Mouse (Mus musculus) stomach, embryonic 16.5 days (tissue): Measurements from ENCODE around the gene Phrf1. TPM values are rescaled to one million over a fixed set of nuclear protein-coding genes. Genes with fewer than 3 reads are reported as not detected.
A peak's percentile ranks its signal among the peaks of the same experiment; 100 is the strongest.

ENCODE experiments used
- ATAC-seq: fragments of 200-750 bp; cut with Nextera tagmentation; 2 replicates; pipeline ENCODE4 v1.8.0; 2017; ENCODE audit warnings: moderate number of reproducible peaks, moderate TSS enrichment; ENCODE audit not compliant: insufficient read depth, low FRiP score
- H3K27ac ChIP-seq: fragments of 300-500 bp; sonication (generic); 2 replicates; pipeline ENCODE4 v1.5.1; 2014; ENCODE audit warnings: low read length
- H3K27me3 ChIP-seq: fragments of 300-500 bp; sonication (generic); 2 replicates; pipeline ENCODE4 v1.6.1; 2014; ENCODE audit warnings: low read length, control low read depth, mixed read lengths; ENCODE audit not compliant: control insufficient read depth, insufficient read depth
- H3K36me3 ChIP-seq: fragments of 300-500 bp; sonication (generic); 2 replicates; pipeline ENCODE4 v1.6.1; 2014; ENCODE audit warnings: low read length; ENCODE audit not compliant: control insufficient read depth, insufficient read depth
- H3K4me1 ChIP-seq: fragments of 300-500 bp; sonication (generic); 2 replicates; pipeline ENCODE4 v1.6.1; 2014; ENCODE audit warnings: low read length, control low read depth, mixed read lengths; ENCODE audit not compliant: control insufficient read depth, insufficient read depth
- H3K4me2 ChIP-seq: fragments of 300-500 bp; sonication (generic); 2 replicates; pipeline ENCODE4 v1.6.1; 2014; ENCODE audit warnings: low read depth, low read length, mixed read lengths
- H3K4me3 ChIP-seq: fragments of 300-500 bp; sonication (generic); replicated peaks from 2 replicates; pipeline ENCODE4 v1.5.1; 2014; ENCODE audit warnings: mild to moderate bottlenecking, low read length
- H3K9ac ChIP-seq: fragments of 300-500 bp; sonication (generic); 2 replicates; pipeline ENCODE4 v1.6.1; 2014; ENCODE audit warnings: low read length
- H3K9me3 ChIP-seq: fragments of 300-500 bp; sonication (generic); replicated peaks from 2 replicates; pipeline ENCODE4 v1.6.1; 2016; ENCODE audit warnings: low read length, control low read depth; ENCODE audit not compliant: control insufficient read depth
- WGBS: fragments of 180-500 bp; shearing (Covaris S2); extraction: QIAGEN DNeasy Blood & Tissue Kit; methylation state at CpG from one replicate; pipeline ENCODE4 v1.1.7; 2014; 5-methylcytosine and 5-hydroxymethylcytosine counted together
- polyA plus RNA-seq: library from polyadenylated mRNA; unstranded; fragments of >200 nt; fragmentation: Nextera tagmentation; extraction: Ambion mirVana; gene quantifications from 2 replicates; pipeline ENCODE4 v1.2.1, GENCODE M21; 2015

Gene Phrf1
- polyA plus RNA-seq, 1 experiment from 2014 or later, result 57.6 TPM

DNA sequence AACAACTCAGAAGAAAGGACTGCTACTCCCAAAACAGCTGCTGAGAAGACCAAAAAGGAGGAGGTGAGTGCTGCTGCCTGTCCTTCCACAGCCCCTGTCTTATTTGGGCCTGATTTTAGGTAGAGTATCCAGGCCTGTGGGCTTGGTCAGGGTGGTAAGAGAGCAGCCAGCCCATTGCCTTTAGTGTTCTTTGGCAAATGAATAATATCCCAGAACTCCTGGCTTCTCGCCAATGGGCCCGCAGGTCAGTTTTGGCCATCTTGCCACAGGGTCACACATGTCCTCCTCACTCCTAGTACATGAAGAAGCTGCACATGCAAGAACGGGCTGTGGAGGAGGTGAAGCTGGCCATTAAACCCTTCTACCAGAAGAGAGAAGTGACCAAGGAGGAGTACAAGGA, 32.9 kb downstream of the Phrf1 start:
- WGBS, result 89% methylated on average over 3 of the region's 3 CpGs

DNA sequence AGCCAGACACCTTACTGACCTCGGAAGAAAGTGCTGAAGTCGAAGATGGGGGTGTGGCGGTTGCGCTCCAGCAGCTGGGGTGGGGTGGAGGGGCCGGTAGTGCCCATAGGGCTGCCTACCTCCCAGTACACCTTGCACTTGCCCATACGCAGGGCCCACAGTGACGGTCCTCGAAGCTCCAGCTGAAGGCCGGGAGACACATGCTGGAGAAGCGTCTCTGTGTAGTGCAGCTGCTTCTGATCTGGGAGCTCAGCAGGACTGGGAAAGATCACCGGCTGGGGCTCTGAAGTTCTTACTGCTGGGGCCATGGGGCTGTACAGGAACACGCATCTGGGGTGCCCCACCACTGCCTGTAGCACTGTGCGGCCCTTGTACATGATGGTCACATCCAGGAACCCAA, 35.1 kb downstream of the Phrf1 start:
- peaks cover 31% of the 10 kb centered on the region for H3K36me3 ChIP-seq
- peaks cover 4% of the 10 kb centered on the region; the same call in 1 of the 2 replicates for H3K4me1 ChIP-seq
- H3K9ac ChIP-seq, result no peak overlapping the region
- no peak overlapping the region for H3K4me3 ChIP-seq
- no peaks in the 10 kb centered on the region for H3K9me3 ChIP-seq
- H3K4me2 ChIP-seq, result no peak overlapping the region
- no peaks in the 10 kb centered on the region for H3K27me3 ChIP-seq
- 84% methylated on average over 13 of the region's 13 CpGs for WGBS
- ATAC-seq, result no peak
- no peak overlapping the region for H3K27ac ChIP-seq

More for the DNA sequence above, 32.9 kb downstream of the Phrf1 start:
- no peak for ATAC-seq
- no peak overlapping the region for H3K27ac ChIP-seq
- no peaks in the 10 kb centered on the region for H3K9me3 ChIP-seq
- peaks cover 4% of the 10 kb centered on the region; the same call in 1 of the 2 replicates for H3K4me1 ChIP-seq
- H3K27me3 ChIP-seq, result no peaks in the 10 kb centered on the region
- no peak overlapping the region for H3K9ac ChIP-seq
- no peak overlapping the region for H3K4me2 ChIP-seq
- no peak overlapping the region for H3K4me3 ChIP-seq
- peaks cover 41% of the 10 kb centered on the region for H3K36me3 ChIP-seq

DNA sequence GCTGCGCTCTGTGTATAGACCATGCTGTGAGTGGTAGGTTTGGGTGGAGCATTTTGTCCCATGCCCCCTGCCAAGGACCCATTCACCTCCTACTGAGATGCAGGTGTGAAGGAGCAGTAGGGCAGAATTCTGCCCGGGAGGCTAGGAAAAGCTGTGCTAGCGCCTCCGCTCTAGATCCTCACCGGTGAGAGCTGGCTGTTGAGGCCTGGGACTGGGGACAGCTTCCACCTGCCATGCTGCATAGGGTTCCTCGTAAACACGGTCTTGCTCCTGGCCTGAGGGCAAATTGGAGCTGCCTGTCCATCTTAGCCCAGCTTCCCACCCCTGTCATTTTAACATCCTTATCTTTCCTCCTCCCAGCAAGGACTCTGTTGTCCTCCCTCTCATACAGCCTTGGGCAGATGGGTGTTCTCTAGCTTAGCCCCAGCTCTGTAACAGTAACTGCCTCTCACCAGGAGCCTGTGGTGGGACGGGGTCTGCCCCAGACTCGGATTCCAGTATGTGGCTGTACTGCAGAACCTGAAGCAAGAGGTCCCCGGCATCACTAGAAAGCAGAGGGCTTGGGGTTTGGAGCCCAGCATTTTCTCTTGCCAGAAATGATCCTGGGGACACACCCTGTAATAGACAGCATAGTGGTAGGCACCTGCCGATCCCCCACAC, 35.6 kb downstream of the Phrf1 start:
- no peak overlapping the region for H3K27ac ChIP-seq
- WGBS, result 75% methylated on average over 11 of the region's 11 CpGs
- no peak overlapping the region for H3K4me3 ChIP-seq
- H3K9ac ChIP-seq, result no peak overlapping the region
- H3K9me3 ChIP-seq, result no peaks in the 10 kb centered on the region
- H3K4me1 ChIP-seq, result peaks cover 4% of the 10 kb centered on the region; the same call in 1 of the 2 replicates
- H3K27me3 ChIP-seq, result no peaks in the 10 kb centered on the region
- no peak for ATAC-seq
- no peak overlapping the region for H3K4me2 ChIP-seq
- peaks cover 26% of the 10 kb centered on the region for H3K36me3 ChIP-seq

DNA sequence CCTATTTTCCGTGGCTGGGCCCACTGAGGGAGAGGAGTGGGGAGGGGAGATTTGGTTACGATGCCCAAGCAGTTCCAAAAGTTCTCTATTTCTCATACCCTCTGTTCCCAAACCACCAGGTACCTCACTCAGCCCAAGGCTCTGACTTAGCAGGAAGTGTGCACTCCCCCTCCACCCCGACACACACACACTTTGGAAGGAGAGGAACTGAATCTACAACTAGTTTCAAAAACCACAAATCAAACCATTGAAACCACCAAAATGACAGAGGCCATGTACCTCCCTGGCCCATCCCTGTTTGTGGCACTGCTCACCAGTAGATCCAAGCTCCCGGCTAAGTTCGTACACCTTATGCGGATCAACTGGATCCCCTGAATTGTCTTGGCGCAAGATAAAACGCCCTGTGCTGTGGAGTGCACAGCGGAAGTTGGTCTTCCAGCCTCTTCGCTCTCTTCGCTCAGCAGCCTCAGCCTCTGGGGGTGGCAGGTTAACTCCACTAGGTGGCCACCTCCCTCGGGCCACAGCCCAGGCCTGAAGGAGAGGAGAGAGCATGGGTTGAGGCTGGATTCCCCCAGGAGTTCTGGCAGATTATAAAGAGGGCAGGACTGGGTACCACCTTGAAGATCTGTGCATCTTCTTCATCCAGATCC, 36.3 kb downstream of the Phrf1 start:
- no peak overlapping the region for H3K27ac ChIP-seq
- 27% methylated on average over 12 of the region's 12 CpGs for WGBS
- peaks cover 20% of the 10 kb centered on the region for H3K36me3 ChIP-seq
- H3K4me1 ChIP-seq, result peaks cover 4% of the 10 kb centered on the region; the same call in 1 of the 2 replicates
- no peaks in the 10 kb centered on the region for H3K9me3 ChIP-seq
- ATAC-seq, result peak; percentile 56; the same call in 1 of the 2 replicates
- H3K4me2 ChIP-seq, result peak overlapping the region; percentile 91; the same call in 1 of the 2 replicates
- no peak overlapping the region for H3K4me3 ChIP-seq
- H3K27me3 ChIP-seq, result no peaks in the 10 kb centered on the region
- peak overlapping the region; percentile 21; the same call in 1 of the 2 replicates for H3K9ac ChIP-seq

DNA sequence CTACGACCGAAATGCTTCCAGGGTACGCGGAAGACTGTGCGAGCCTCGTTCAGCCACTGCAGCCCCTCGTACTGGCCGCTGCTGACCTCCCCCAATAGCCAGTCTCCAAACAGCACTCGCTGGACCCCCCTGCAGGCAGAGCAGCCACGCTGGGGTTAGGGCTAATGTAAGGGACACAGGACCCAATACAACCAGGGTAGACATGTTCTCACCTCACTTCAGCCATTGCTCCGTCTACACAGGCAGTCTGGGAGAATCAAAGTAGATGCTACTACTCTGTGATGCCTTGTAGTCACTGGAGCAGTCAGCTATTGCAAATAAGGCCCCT, 36.8 kb downstream of the Phrf1 start:
- H3K4me1 ChIP-seq, result peaks cover 4% of the 10 kb centered on the region; the same call in 1 of the 2 replicates
- H3K4me2 ChIP-seq, result peak overlapping the region; percentile 91
- no peak overlapping the region; the same call in 1 of the 2 replicates for H3K4me3 ChIP-seq
- no peaks in the 10 kb centered on the region for H3K9me3 ChIP-seq
- H3K36me3 ChIP-seq, result peaks cover 16% of the 10 kb centered on the region
- ATAC-seq, result no peak; the same call in 1 of the 2 replicates
- 35% methylated on average over 11 of the region's 11 CpGs for WGBS
- no peak overlapping the region for H3K27ac ChIP-seq
- no peak overlapping the region for H3K9ac ChIP-seq
- H3K27me3 ChIP-seq, result no peaks in the 10 kb centered on the region

DNA sequence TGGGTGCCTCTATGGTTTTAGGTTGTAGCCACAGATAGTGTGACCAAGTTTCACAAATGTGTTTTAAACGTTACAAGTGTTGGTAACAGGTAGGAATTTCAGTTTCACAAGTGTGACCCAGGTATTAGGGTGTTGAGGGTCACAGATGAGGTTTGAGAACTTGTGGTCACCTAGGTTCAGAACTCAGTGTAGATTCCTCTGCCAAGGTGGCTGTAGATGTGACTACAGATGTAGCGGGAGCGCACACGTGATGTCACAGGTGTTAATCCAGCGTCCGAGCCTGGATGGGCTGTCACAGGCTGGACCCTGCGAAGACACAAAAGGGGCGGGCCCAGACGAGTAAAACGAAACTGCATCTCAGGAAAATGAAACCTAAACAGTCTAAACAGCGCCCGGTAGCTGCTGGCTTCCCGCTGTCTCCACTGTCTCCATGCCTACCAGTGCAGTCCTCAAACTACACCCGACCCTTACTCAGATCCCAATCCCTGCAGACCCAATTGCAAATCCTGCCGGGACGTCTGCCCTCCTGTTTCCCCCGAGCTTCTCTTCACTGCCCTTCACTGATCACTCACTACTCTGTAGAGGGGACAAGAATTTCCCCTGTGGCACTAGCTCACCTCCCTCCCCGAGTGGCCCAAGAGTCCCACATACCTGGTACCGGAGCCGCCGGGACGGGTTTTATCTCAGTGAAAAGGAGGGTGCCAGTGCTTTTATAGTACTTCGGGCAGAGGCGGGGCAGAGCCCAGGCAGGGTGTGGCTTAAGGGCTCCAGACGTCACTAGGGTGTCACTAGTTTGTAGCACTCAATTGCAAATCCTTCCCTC, 37.4 kb downstream of the Phrf1 start, which contains the start of gene Irf7:
Irf7 (minus strand) TSS at position 743 of the 823 bp plus-strand sequence.
- Histone ChIP-seq H3K27me3 (no peaks in the 10 kb centered on the region), H3K4me3 (peak within 1 kb of the TSS; percentile 67), H3K9ac (peak within 1 kb of the TSS; percentile 72), H3K4me2 (peak within 1 kb of the TSS; percentile 91), H3K27ac (0 out of 2 replicates have a peak within 1 kb of the TSS, but pooled peaks have one; percentile 29), H3K36me3 (peaks cover 13% of the 10 kb centered on the region), H3K9me3 (no peaks in the 10 kb centered on the region), H3K4me1 (peaks cover 4% of the 10 kb centered on the region; the same call in 1 of the 2 replicates)
- 8% methylated on average over 25 of the region's 25 CpGs for WGBS
- ATAC-seq, result peak; percentile 69; the same call in 1 of the 2 replicates

DNA sequence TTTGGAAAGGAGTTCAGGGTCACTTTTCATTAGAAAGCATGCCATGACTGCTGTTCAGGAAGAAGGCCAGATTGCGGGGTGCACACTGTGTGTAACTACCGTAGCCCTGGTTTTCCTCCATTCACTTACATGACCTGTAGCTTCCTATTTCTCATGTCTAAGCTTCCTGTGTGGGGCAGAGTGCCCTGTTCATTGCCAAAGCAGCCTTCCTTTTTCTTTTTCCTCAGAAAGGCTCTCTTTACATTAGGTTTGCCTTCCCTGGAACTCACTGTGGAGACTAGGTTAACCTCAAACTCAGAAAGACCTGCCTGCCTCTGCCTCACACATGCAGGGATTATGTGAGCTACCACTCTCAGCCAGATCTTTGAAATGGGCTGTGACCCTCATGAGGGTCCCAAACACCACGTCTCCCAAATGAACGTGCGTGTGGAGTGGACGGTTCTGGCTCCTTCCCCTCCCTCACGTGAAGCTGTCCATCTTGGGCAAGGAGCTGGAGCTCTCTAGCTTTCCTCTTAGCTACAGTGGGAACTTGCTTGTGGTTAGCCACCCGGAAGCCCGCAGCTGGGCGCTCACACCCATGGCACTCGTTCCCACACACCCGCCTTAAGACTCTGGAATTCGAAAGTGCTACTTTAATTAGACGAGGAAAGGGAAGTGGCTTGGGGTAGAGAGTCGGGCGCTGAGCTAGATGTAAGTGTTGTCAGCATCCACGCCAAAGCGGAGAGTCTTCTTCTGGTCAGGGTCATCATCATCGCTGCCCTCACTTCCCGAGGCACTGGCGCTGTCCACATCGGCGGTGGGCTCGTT, 40.1 kb downstream of the Phrf1 start:
- Histone ChIP-seq H3K4me2 (peak overlapping the region; percentile 21; the same call in 1 of the 2 replicates), H3K4me1 (peaks cover 4% of the 10 kb centered on the region; the same call in 1 of the 2 replicates), H3K27ac (no peak overlapping the region), H3K9me3 (no peaks in the 10 kb centered on the region), H3K36me3 (no peaks in the 10 kb centered on the region), H3K9ac (peak overlapping the region; percentile 10; the same call in 1 of the 2 replicates), H3K4me3 (no peak overlapping the region), H3K27me3 (no peaks in the 10 kb centered on the region)
- WGBS, result 65% methylated on average over 24 of the region's 24 CpGs
- ATAC-seq, result no peak

DNA sequence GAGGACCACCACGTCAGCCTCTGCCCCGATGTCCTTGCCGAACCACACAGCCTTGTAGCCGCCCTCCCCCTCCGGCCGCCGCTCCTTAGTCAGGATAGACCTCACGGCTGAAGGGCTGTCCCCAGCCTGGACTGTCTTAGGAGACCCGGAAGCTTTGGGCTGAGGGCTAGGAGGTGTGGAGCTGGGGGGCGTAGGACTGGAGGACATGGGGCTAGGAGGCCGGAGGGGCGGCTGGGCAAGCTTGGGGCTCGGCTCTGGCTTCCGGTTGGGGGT, 40.6 kb downstream of the Phrf1 start:
- H3K4me3 ChIP-seq, result no peak overlapping the region
- ATAC-seq, result no peak
- H3K27ac ChIP-seq, result no peak overlapping the region
- H3K4me1 ChIP-seq, result peaks cover 4% of the 10 kb centered on the region; the same call in 1 of the 2 replicates
- peak overlapping the region; percentile 10; the same call in 1 of the 2 replicates for H3K9ac ChIP-seq
- WGBS, result 74% methylated on average over 14 of the region's 14 CpGs
- no peaks in the 10 kb centered on the region for H3K27me3 ChIP-seq
- H3K4me2 ChIP-seq, result peak overlapping the region; percentile 21; the same call in 1 of the 2 replicates
- no peaks in the 10 kb centered on the region for H3K9me3 ChIP-seq
- H3K36me3 ChIP-seq, result no peaks in the 10 kb centered on the region
